Mouse (Mus musculus) yolk sac, embryonic 10.5 days (tissue): ENCODE results near the gene Agap2.

Experiments used
- DNase-seq: peaks from one replicate; pipeline ENCODE4 v3.0.0-alpha.2; 2017; ENCODE audit warnings: low spot score

The Agap2 gene

GRCm38 (mm10) chr10:127075080-127075479 is at the start of gene Agap2:
Gene Agap2, plus strand, starts transcription at chr10:127075284.
- DNase-seq, result no peak

- peak; percentile 85 for DNase-seq
These were observed 44.5 kb upstream of the Agap2 start, which contains the start of gene Tsfm for GRCm38 (mm10) chr10:127030336-127031296. Gene Tsfm, minus strand, starts transcription at chr10:127030840.

- DNase-seq, result peak; percentile 55
These were observed 41.8 kb upstream of the Agap2 start for GRCm38 (mm10) chr10:127033301-127033741.

- DNase-seq, result peak; percentile 45
These were observed 38.8 kb upstream of the Agap2 start for GRCm38 (mm10) chr10:127036273-127036672.

- DNase-seq, result no peak
These were observed 37.4 kb upstream of the Agap2 start for GRCm38 (mm10) chr10:127037641-127038040.

GRCm38 (mm10) chr10:127040569-127041214 is 34.4 kb upstream of the Agap2 start:
- DNase-seq, result no peak

GRCm38 (mm10) chr10:127041274-127041766 is 33.8 kb upstream of the Agap2 start, which contains the start of the genes Mettl1 and Eef1akmt3:
Gene Mettl1, plus strand, starts transcription at chr10:127041414.
Gene Eef1akmt3, minus strand, starts transcription at chr10:127041513.
- no peak for DNase-seq

- DNase-seq, result peak; percentile 95
These were observed 33.2 kb upstream of the Agap2 start for GRCm38 (mm10) chr10:127041774-127042338.

- DNase-seq, result peak; percentile 32
These were observed 32.5 kb upstream of the Agap2 start for GRCm38 (mm10) chr10:127042468-127043115.

- DNase-seq, result peak; percentile 87
These were observed 31.9 kb upstream of the Agap2 start for GRCm38 (mm10) chr10:127043187-127043586.

GRCm38 (mm10) chr10:127047954-127048353 is 27.1 kb upstream of the Agap2 start, which contains the start of gene Cyp27b1:
Gene Cyp27b1, plus strand, starts transcription at chr10:127048250.
- no peak for DNase-seq

GRCm38 (mm10) chr10:127048608-127049394 is 26.3 kb upstream of the Agap2 start:
- DNase-seq, result no peak

GRCm38 (mm10) chr10:127049395-127050118 is 25.5 kb upstream of the Agap2 start:
- no peak for DNase-seq

GRCm38 (mm10) chr10:127050119-127050474 is 25.0 kb upstream of the Agap2 start:
- DNase-seq, result no peak

- DNase-seq, result no peak
These were observed 20.4 kb upstream of the Agap2 start for GRCm38 (mm10) chr10:127054646-127055045.

- no peak for DNase-seq
These were observed 19.7 kb upstream of the Agap2 start for GRCm38 (mm10) chr10:127055406-127055805.

- no peak for DNase-seq
These were observed 18.6 kb upstream of the Agap2 start for GRCm38 (mm10) chr10:127056490-127056889.

GRCm38 (mm10) chr10:127058161-127058560 is 16.9 kb upstream of the Agap2 start:
- peak; percentile 73 for DNase-seq

- no peak for DNase-seq
These were observed 16.4 kb upstream of the Agap2 start for GRCm38 (mm10) chr10:127058708-127059107.
